Mouse (Mus musculus) lung, embryonic 14.5 days (tissue): ENCODE measurements around the gene Hps6. TPM values are rescaled to one million over a fixed set of nuclear protein-coding genes. Genes with fewer than 3 reads are reported as not detected.

Experiments used
- ATAC-seq: fragments of 200-750 bp; cut with Nextera tagmentation; 2 replicates; pipeline ENCODE4 v1.8.0; 2017; ENCODE audit warnings: mild to moderate bottlenecking, moderate TSS enrichment, moderate library complexity; ENCODE audit not compliant: insufficient read depth
- DNase-seq: peaks from one replicate; pipeline ENCODE4 v3.0.0-alpha.2; 2015
- H3K27ac ChIP-seq: fragments of 300-500 bp; sonication (generic); 2 replicates; pipeline ENCODE4 v1.5.1; 2014; ENCODE audit warnings: low read depth, mild to moderate bottlenecking, moderate library complexity
- H3K27me3 ChIP-seq: fragments of 300-500 bp; sonication (generic); 2 replicates; pipeline ENCODE4 v1.6.1; 2014; ENCODE audit warnings: low read length, control low read depth; ENCODE audit not compliant: insufficient read depth
- H3K36me3 ChIP-seq: fragments of 300-500 bp; sonication (generic); 2 replicates; pipeline ENCODE4 v1.6.1; 2014; ENCODE audit warnings: control low read depth; ENCODE audit not compliant: insufficient read depth
- H3K4me1 ChIP-seq: fragments of 300-500 bp; sonication (generic); 2 replicates; pipeline ENCODE4 v1.6.1; 2014; ENCODE audit warnings: antibody characterized with exemption, control low read depth; ENCODE audit not compliant: insufficient read depth
- H3K4me2 ChIP-seq: fragments of 300-500 bp; sonication (generic); 2 replicates; pipeline ENCODE4 v1.6.1; 2014; ENCODE audit warnings: mild to moderate bottlenecking
- H3K4me3 ChIP-seq: fragments of 300-500 bp; sonication (generic); 2 replicates; pipeline ENCODE4 v1.5.1; 2014; ENCODE audit warnings: low read depth, low read length
- H3K9ac ChIP-seq: fragments of 300-500 bp; sonication (generic); 2 replicates; pipeline ENCODE4 v1.6.1; 2014
- H3K9me3 ChIP-seq: fragments of 300-500 bp; sonication (generic); 2 replicates; pipeline ENCODE4 v1.6.1; 2016; ENCODE audit warnings: low read depth, low read length, control low read depth
- CTCF ChIP-seq: IDR thresholded peaks from 2 replicates; pipeline ENCODE4 v1.5.1; 2016; ENCODE audit warnings: antibody characterized with exemption, low read depth
- WGBS: fragments of 180-500 bp; shearing (Covaris S2); extraction: QIAGEN DNeasy Blood & Tissue Kit; methylation state at CpG from one replicate; pipeline ENCODE4 v1.1.7; 2014; 5-methylcytosine and 5-hydroxymethylcytosine counted together
- polyA plus RNA-seq: library from polyadenylated mRNA; unstranded; fragments of >200 nt; fragmentation: Nextera tagmentation; extraction: Ambion mirVana; gene quantifications from 2 replicates; pipeline ENCODE4 v1.2.1, GENCODE M21; 2014

The Hps6 gene
- polyA plus RNA-seq, 1 experiment from 2014 or later = 6.0 TPM

DNA sequence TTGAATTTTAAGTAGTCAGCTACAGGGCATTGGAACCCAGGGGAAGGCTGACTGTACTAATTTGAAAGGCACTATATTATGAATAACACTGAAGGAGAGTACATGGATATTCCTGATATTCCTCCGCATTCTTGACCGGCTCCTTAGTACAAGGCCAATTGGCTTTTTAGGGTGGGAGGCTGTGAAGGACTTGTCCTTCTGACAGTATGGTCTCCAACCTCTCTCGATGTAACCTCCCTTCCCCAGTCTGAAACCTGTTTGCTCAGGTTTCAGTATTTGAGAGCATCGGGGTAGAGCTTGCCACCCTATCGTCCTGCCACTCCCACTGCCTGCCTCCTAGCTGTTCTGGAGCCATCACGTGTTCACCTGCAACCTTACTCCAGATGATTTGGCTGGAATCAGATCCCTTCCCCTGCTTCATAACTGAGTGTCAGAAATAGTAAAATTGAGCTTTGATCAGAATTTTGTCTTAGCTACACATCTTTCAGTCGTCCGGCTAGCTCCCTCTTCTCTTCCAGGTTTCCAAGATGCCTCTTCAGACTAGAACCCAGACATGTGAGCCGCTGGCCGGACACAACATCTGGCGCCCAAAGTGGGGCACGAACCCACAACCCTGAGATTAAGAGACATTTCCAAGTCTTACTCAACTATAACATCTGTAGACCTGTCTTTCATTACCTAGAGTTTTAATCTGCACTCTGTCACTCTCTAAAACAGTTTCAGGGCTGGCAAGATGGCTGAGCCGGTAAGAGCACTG, 9.1 kb upstream of the Hps6 start:
- Histone ChIP-seq H3K27me3 (no peaks in the 10 kb centered on the region), H3K4me2 (no peak overlapping the region), H3K36me3 (0 out of 2 replicates have a peak, but pooled peaks cover 4% of the 10 kb centered on the region), H3K27ac (no peak overlapping the region), H3K4me3 (no peak overlapping the region), H3K9ac (no peak overlapping the region), H3K9me3 (no peaks in the 10 kb centered on the region), H3K4me1 (no peaks in the 10 kb centered on the region)
- 94% methylated on average over 13 of the region's 13 CpGs for WGBS
- ATAC-seq (no peak), DNase-seq (no peak)
- TF ChIP-seq CTCF = no peak

GRCm38 (mm10) chr19:45997365-45997764, 5.9 kb upstream of the Hps6 start:
- no peak overlapping the region for H3K27ac ChIP-seq
- H3K27me3 ChIP-seq = no peaks in the 10 kb centered on the region
- H3K9ac ChIP-seq = peak overlapping the region; percentile 86

GRCm38 (mm10) chr19:45997785-45998693, 5.3 kb upstream of the Hps6 start, which contains the start of gene Armh3:
Gene Armh3, minus strand, starts transcription at chr19:45998488.
- TF ChIP-seq CTCF = no peak

More at GRCm38 (mm10) chr19:45997365-45997764, 5.9 kb upstream of the Hps6 start:
- no peak for ATAC-seq
- H3K9me3 ChIP-seq = no peaks in the 10 kb centered on the region
- DNase-seq = peak; percentile 11
- TF ChIP-seq CTCF = no peak
- no peaks in the 10 kb centered on the region for H3K36me3 ChIP-seq
- H3K4me1 ChIP-seq = no peaks in the 10 kb centered on the region
- peak overlapping the region; percentile 85 for H3K4me3 ChIP-seq
- WGBS = 56% methylated on average over 5 of the region's 5 CpGs
- peak overlapping the region; percentile 61 for H3K4me2 ChIP-seq

DNA sequence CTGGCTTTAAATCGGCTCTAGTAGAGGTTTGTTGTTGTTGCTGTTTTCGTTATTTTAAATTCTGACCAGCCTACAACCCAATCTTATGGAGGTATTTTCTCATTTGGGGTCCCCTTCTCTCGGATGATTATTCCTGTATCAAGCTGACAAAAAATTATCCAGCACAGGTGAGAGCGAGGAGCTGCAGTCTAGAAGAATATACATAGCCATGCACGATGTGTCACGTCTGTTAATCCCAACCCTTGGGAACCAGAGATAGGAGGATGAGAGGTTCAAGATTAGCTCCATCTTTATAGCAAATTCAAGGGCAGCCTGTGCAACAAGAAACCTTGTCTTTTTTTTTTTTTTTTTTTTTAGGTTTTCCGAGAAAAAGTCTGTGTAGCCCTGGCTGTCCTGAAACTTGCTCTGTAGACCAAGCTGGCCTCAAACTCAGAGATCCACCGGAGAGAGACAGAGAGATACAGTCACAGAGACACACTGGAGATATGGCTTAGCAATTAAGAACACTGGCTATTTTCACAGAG, 4.6 kb upstream of the Hps6 start:
- ATAC-seq = peak; percentile 10; the same call in 1 of the 2 replicates
- H3K27ac ChIP-seq = no peak overlapping the region

More at GRCm38 (mm10) chr19:45997785-45998693, 5.3 kb upstream of the Hps6 start, which contains the start of gene Armh3:
- no peaks in the 10 kb centered on the region for H3K4me1 ChIP-seq
- H3K4me3 ChIP-seq = peak within 1 kb of the TSS; percentile 85
- WGBS = 1% methylated on average over 76 of the region's 76 CpGs
- ATAC-seq (peak; percentile 97), DNase-seq (peak; percentile 97)
- no peaks in the 10 kb centered on the region for H3K9me3 ChIP-seq
- H3K27ac ChIP-seq = peak within 1 kb of the TSS; percentile 95
- H3K27me3 ChIP-seq = no peaks in the 10 kb centered on the region
- H3K36me3 ChIP-seq = no peaks in the 10 kb centered on the region
- peak within 1 kb of the TSS; percentile 61 for H3K4me2 ChIP-seq
- peak within 1 kb of the TSS; percentile 86 for H3K9ac ChIP-seq

DNA sequence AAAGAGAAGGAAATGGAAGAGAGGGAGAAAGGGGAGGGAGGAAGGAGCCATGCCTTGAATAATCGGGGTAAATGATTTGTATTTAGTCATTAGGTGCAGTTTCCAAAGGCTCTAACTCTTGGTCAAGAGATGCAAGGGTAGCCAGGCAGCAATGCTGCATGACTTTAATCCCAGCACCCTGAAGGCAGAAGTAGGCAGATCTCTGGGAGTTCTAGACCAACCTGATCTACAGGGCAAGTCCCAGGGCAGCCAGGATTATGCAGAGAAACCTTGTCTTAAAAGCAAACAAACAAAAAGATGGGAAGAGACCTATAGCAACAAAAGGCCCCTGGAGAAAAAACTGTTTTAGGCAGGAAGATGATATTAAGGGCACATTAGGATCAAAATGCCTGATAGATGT, 3.9 kb upstream of the Hps6 start:
- Histone ChIP-seq H3K36me3 (no peaks in the 10 kb centered on the region), H3K27ac (no peak overlapping the region), H3K4me3 (no peak overlapping the region), H3K9ac (no peak overlapping the region), H3K4me1 (peaks cover 3% of the 10 kb centered on the region; the same call in 1 of the 2 replicates), H3K4me2 (no peak overlapping the region; the same call in 1 of the 2 replicates), H3K9me3 (no peaks in the 10 kb centered on the region), H3K27me3 (no peaks in the 10 kb centered on the region)
- ATAC-seq (no peak), DNase-seq (no peak)
- no peak for TF ChIP-seq CTCF
- 63% methylated on average over 1 of the region's 1 CpGs for WGBS

More for the DNA sequence above, 4.6 kb upstream of the Hps6 start:
- no peaks in the 10 kb centered on the region for H3K36me3 ChIP-seq
- H3K4me2 ChIP-seq = peak overlapping the region; percentile 61
- no peaks in the 10 kb centered on the region for H3K9me3 ChIP-seq
- H3K9ac ChIP-seq = peak overlapping the region; percentile 86
- 8% methylated on average over 8 of the region's 8 CpGs for WGBS
- no peak for TF ChIP-seq CTCF
- no peaks in the 10 kb centered on the region for H3K27me3 ChIP-seq
- no peak for DNase-seq
- no peaks in the 10 kb centered on the region for H3K4me1 ChIP-seq
- peak overlapping the region; percentile 85 for H3K4me3 ChIP-seq

DNA sequence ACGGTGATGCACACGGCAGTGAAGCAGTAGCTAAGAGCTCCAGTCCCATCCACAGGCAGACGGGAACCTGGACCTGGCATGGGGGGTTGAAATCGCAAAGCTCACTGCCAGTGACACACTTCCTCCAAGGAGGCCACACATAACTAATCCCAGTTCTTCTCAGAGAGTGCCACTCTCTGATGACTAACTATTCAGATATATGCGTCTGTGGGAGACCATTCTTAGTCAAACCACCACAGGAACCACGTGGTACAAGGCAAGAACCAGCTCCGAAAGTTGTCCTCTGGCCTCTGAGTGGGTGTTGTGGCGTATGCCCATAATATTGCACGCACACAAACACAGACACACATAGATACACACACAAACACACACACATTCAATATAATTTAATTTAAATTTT, 1.0 kb upstream of the Hps6 start:
- H3K9me3 ChIP-seq = no peaks in the 10 kb centered on the region
- H3K4me3 ChIP-seq = no peak overlapping the region
- H3K9ac ChIP-seq = no peak overlapping the region
- no peak overlapping the region for H3K4me2 ChIP-seq
- WGBS = 73% methylated on average over 9 of the region's 9 CpGs
- DNase-seq (no peak), ATAC-seq (no peak)
- H3K36me3 ChIP-seq = peaks cover 8% of the 10 kb centered on the region; the same call in 1 of the 2 replicates
- TF ChIP-seq CTCF = no peak
- H3K27me3 ChIP-seq = no peaks in the 10 kb centered on the region
- H3K27ac ChIP-seq = no peak overlapping the region
- H3K4me1 ChIP-seq = peaks cover 4% of the 10 kb centered on the region; the same call in 1 of the 2 replicates
